Mouse (Mus musculus) kidney, embryonic 16.5 days (tissue): ENCODE data around the gene Gm17617. TPM values are rescaled to one million over a fixed set of nuclear protein-coding genes. Genes with fewer than 3 reads are reported as not detected.

Experiments used
- ATAC-seq: fragments of 200-750 bp; cut with Nextera tagmentation; 2 replicates; pipeline ENCODE4 v1.8.0; 2017; ENCODE audit warnings: moderate TSS enrichment; ENCODE audit not compliant: low FRiP score, low TSS enrichment
- H3K27ac ChIP-seq: fragments of 300-500 bp; sonication (generic); 2 replicates; pipeline ENCODE4 v1.5.1; 2014; ENCODE audit warnings: low read length
- H3K27me3 ChIP-seq: fragments of 300-500 bp; sonication (generic); 2 replicates; pipeline ENCODE4 v1.6.1; 2014; ENCODE audit warnings: low read length, control low read depth, mixed read lengths; ENCODE audit not compliant: insufficient read depth
- H3K36me3 ChIP-seq: fragments of 300-500 bp; sonication (generic); 2 replicates; pipeline ENCODE4 v1.6.1; 2014; ENCODE audit warnings: low read length, control low read depth, mixed read lengths; ENCODE audit not compliant: insufficient read depth
- H3K4me1 ChIP-seq: fragments of 300-500 bp; sonication (generic); 2 replicates; pipeline ENCODE4 v1.6.1; 2014; ENCODE audit warnings: low read length, control low read depth, mixed read lengths; ENCODE audit not compliant: insufficient read depth
- H3K4me2 ChIP-seq: fragments of 300-500 bp; sonication (generic); replicated peaks from 2 replicates; pipeline ENCODE4 v1.6.1; 2014; ENCODE audit warnings: low read depth, low read length
- H3K4me3 ChIP-seq: fragments of 300-500 bp; sonication (generic); 2 replicates; pipeline ENCODE4 v1.5.1; 2014; ENCODE audit warnings: mild to moderate bottlenecking, low read length
- H3K9ac ChIP-seq: fragments of 300-500 bp; sonication (generic); replicated peaks from 2 replicates; pipeline ENCODE4 v1.6.1; 2014; ENCODE audit warnings: low read length
- H3K9me3 ChIP-seq: fragments of 300-500 bp; sonication (generic); 2 replicates; pipeline ENCODE4 v1.6.1; 2016; ENCODE audit warnings: low read length, control low read depth
- WGBS: fragments of 180-500 bp; shearing (Covaris S2); extraction: QIAGEN DNeasy Blood & Tissue Kit; methylation state at CpG from one replicate; pipeline ENCODE4 v1.1.7; 2014; 5-methylcytosine and 5-hydroxymethylcytosine counted together
- polyA plus RNA-seq: library from polyadenylated mRNA; unstranded; fragments of >200 nt; fragmentation: Nextera tagmentation; extraction: Ambion mirVana; gene quantifications from 2 replicates; pipeline ENCODE4 v1.2.1, GENCODE M21; 2015

Gm17617 gene
- polyA plus RNA-seq = not detected in 2 replicates

DNA sequence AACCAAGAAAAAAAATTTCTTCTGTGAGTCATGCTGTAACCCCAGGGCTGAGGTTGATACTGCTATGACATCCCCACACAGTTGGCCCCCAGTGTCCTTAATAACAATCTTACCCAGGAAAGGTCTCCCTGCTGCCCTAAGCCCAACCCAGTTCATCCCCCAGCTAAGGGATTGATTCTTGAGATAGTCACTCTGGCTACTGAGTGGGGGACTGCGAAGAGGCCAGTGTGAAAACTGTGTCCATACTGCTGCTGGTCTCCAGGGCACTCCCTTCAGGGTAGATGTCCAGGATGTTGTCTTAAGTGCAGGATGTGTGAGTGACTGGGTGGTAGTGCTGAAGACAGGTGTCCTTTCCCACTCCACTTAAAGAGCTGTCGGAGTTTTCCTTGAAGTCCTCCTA, at the start of gene Gm17617:
Gene Gm17617, minus strand, starts transcription at position 101 of the 400 bp plus-strand sequence.
- WGBS = 92% methylated on average over 2 of the region's 2 CpGs
- Histone ChIP-seq H3K4me2 (no peak within 1 kb of the TSS), H3K27ac (no peak within 1 kb of the TSS), H3K4me3 (no peak within 1 kb of the TSS), H3K9me3 (no peaks in the 10 kb centered on the region), H3K4me1 (no peaks in the 10 kb centered on the region; the same call in 1 of the 2 replicates), H3K27me3 (no peaks in the 10 kb centered on the region), H3K36me3 (peaks cover 23% of the 10 kb centered on the region), H3K9ac (no peak within 1 kb of the TSS)
- no peak for ATAC-seq

DNA sequence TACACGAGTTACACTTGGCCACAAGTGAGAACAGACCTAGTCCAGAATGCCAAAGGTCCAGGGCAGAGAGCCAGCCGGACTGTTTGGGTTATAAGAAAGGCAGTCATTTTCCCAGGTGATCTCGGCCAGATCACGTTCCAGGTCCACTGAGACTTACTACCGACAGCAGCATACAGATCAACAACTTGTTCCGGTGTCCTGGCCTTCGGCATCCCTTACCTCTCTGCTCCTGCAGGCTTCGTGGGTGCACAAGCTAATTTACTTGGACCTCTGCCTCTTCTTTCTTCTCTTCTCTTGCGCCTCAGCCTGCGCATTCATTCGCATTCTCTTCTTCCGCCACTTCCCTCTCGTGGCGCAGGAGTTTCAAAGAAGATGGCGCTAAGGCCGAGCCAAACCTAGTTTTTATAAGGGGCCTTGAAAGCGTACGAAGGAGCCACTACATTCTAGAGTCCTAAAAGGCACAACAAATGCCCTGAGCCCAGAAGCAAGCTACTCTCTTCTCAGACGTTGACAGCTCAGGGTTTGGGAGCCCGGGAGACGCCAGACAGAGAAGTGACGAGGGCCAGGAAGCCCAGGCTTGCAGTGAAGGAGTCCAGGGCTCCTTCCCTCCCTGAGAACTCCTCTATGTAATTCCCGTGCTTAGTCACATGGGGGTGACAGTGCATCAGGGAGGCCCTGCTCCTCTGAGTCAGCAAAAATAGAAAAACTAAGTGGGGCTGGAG, 49.0 kb upstream of the Gm17617 start:
- peak; percentile 91 for ATAC-seq
- peak overlapping the region; percentile 70 for H3K4me2 ChIP-seq
- no peaks in the 10 kb centered on the region for H3K36me3 ChIP-seq
- WGBS = 2% methylated on average over 23 of the region's 23 CpGs
- H3K9ac ChIP-seq = peak overlapping the region; percentile 78
- no peaks in the 10 kb centered on the region for H3K27me3 ChIP-seq
- peak overlapping the region; percentile 50 for H3K4me3 ChIP-seq
- peaks cover 6% of the 10 kb centered on the region for H3K4me1 ChIP-seq
- H3K27ac ChIP-seq = peak overlapping the region; percentile 94
- H3K9me3 ChIP-seq = no peaks in the 10 kb centered on the region

DNA sequence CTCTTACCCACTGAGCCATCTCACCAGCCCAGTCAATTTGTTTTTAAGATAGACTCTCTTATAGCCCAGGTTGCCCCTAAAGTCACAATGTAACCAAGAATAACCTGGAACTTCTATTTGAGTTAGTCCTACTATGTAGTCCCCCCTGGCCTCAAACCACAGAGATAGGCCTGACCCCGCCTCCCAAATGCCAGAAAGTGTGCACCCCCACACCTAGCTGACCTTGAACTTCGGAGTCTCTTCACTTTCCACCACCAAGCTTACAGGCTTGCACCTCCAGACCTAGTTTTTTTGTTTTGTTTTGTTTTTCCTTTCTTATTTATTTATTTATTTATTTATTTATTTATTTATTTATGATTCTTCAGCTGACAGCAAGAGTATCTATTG, 48.4 kb upstream of the Gm17617 start:
- Histone ChIP-seq H3K27ac (peak overlapping the region; percentile 94), H3K9me3 (no peaks in the 10 kb centered on the region), H3K9ac (peak overlapping the region; percentile 78), H3K27me3 (no peaks in the 10 kb centered on the region), H3K4me1 (peaks cover 6% of the 10 kb centered on the region), H3K4me3 (peak overlapping the region; percentile 50), H3K4me2 (peak overlapping the region; percentile 70), H3K36me3 (no peaks in the 10 kb centered on the region)
- 81% methylated on average over 2 of the region's 2 CpGs for WGBS
- ATAC-seq = peak; percentile 13; the same call in 1 of the 2 replicates

DNA sequence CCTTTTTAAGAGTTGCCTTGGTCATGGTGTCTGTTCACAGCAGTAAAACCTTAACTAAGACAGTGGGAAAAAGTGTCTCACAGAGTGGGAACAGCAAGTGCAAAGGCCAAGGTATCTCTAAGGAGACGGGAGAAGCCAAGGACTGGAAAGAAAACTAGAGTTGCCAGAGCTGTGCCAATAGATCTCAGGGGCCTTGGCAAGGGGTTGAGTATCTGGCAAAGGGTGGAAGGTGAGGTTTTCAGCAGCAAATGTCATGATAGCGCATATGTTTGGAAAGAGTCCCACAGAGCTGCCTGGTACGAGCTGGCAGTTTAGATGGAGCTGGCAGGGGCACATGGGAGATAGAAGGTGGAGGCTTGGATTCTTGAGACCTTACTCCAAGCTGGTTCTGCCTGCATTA, 46.2 kb upstream of the Gm17617 start:
- Histone ChIP-seq H3K9ac (no peak overlapping the region), H3K4me1 (peaks cover 6% of the 10 kb centered on the region), H3K4me2 (no peak overlapping the region), H3K9me3 (no peaks in the 10 kb centered on the region), H3K4me3 (no peak overlapping the region), H3K36me3 (no peaks in the 10 kb centered on the region), H3K27me3 (no peaks in the 10 kb centered on the region), H3K27ac (no peak overlapping the region)
- WGBS = 85% methylated on average over 3 of the region's 3 CpGs
- no peak for ATAC-seq

GRCm38 (mm10) chr13:55178556-55178955, 45.2 kb upstream of the Gm17617 start:
- Histone ChIP-seq H3K9me3 (no peaks in the 10 kb centered on the region), H3K4me3 (no peak overlapping the region), H3K27me3 (no peaks in the 10 kb centered on the region), H3K4me1 (peaks cover 6% of the 10 kb centered on the region), H3K36me3 (no peaks in the 10 kb centered on the region), H3K9ac (no peak overlapping the region), H3K27ac (no peak overlapping the region), H3K4me2 (no peak overlapping the region)
- 0 out of 2 replicates have a peak, but pooled peaks have one; percentile 43 for ATAC-seq
- WGBS = 36% methylated on average over 2 of the region's 2 CpGs

- H3K4me2 ChIP-seq = no peak overlapping the region
- H3K4me3 ChIP-seq = no peak overlapping the region
- H3K27ac ChIP-seq = no peak overlapping the region
- H3K4me1 ChIP-seq = peaks cover 6% of the 10 kb centered on the region
- H3K27me3 ChIP-seq = no peaks in the 10 kb centered on the region
- WGBS = 58% methylated on average over 4 of the region's 4 CpGs
- no peaks in the 10 kb centered on the region for H3K9me3 ChIP-seq
- ATAC-seq = no peak
- H3K36me3 ChIP-seq = no peaks in the 10 kb centered on the region
- no peak overlapping the region for H3K9ac ChIP-seq
Observed at GRCm38 (mm10) chr13:55177903-55178496, 44.7 kb upstream of the Gm17617 start.

DNA sequence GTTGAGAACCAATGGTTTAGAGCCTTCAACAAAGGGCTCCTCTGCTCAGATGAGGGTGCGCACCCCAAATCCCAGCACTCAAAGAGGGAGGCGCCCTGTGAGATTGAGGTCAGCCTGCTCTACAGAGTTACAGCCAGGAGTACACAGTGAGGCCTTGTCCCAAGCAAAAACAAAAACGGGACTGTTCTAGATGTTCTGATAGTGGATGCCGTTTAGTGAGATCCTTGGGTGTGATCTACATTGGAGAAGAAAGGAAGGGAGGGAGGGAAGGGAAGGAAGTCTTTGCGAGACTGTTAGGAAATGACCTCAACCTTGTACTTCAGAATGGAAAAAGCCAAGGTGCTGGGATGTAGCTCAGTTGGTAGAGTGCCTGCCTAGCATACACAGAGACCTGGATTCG, 42.9 kb upstream of the Gm17617 start:
- WGBS = 74% methylated on average over 6 of the region's 6 CpGs
- H3K9ac ChIP-seq = no peak overlapping the region
- H3K4me3 ChIP-seq = no peak overlapping the region
- ATAC-seq = no peak
- H3K27ac ChIP-seq = no peak overlapping the region
- H3K9me3 ChIP-seq = no peaks in the 10 kb centered on the region
- H3K36me3 ChIP-seq = no peaks in the 10 kb centered on the region
- H3K27me3 ChIP-seq = no peaks in the 10 kb centered on the region
- no peak overlapping the region for H3K4me2 ChIP-seq
- peaks cover 12% of the 10 kb centered on the region for H3K4me1 ChIP-seq

DNA sequence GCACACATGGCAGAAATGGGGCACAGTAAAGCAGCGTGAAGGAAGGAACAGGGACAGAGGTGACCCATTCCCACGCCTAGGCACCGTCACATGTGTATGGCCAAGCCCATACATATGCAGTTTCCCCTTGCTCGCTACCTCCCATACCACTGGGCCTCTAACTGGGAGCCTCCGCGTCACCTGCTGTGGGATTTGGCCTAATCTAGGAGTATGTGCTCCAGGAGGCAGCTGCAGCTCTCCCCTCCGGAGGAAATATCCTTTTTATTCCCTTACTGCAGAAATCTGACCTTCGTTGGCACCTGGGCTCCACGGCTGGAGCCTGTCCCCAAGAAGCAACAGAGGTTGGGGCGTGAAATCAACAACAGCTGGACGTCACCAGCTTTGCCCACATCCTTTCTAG, 41.0 kb upstream of the Gm17617 start:
- H3K4me2 ChIP-seq = no peak overlapping the region
- WGBS = 76% methylated on average over 11 of the region's 11 CpGs
- H3K27ac ChIP-seq = no peak overlapping the region
- H3K9me3 ChIP-seq = no peaks in the 10 kb centered on the region
- H3K27me3 ChIP-seq = no peaks in the 10 kb centered on the region
- no peaks in the 10 kb centered on the region for H3K36me3 ChIP-seq
- H3K4me3 ChIP-seq = no peak overlapping the region
- H3K4me1 ChIP-seq = peaks cover 20% of the 10 kb centered on the region
- no peak overlapping the region for H3K9ac ChIP-seq
- no peak for ATAC-seq

DNA sequence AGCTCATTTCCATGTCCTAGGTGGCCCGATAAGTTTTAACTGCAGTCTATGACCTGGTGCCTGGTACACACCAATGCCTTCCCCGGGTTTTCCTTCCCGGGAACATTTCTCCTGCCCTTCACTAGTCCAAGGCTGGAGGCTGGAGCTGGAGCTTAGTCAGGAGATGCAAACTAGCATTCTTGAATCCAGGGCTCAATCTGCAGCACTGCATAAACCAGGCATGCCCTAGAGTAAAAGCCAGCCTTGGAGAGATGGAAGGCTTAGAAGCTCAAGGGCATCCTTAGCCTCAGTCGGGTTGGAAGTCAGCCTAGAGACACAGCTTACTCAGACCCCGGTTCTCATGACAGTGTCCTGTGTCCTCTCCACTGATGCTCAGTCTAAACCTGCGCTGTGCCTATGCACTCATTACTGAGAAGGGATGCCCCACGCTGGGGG, 39.0 kb upstream of the Gm17617 start:
- peaks cover 37% of the 10 kb centered on the region for H3K4me1 ChIP-seq
- H3K9me3 ChIP-seq = no peaks in the 10 kb centered on the region
- ATAC-seq = no peak
- WGBS = 46% methylated on average over 7 of the region's 7 CpGs
- H3K27me3 ChIP-seq = no peaks in the 10 kb centered on the region
- peak overlapping the region; percentile 80; the same call in 1 of the 2 replicates for H3K27ac ChIP-seq
- H3K9ac ChIP-seq = 0 out of 2 replicates have a peak overlapping the region, but pooled peaks have one; percentile 41
- H3K4me3 ChIP-seq = no peak overlapping the region; the same call in 1 of the 2 replicates
- no peaks in the 10 kb centered on the region for H3K36me3 ChIP-seq
- peak overlapping the region; percentile 50 for H3K4me2 ChIP-seq
